Mouse (Mus musculus) kidney, embryonic 15.5 days (tissue): ENCODE measurements around the gene Lrig1. TPM values are rescaled to one million over a fixed set of nuclear protein-coding genes. Genes with fewer than 3 reads are reported as not detected.

Source experiments
- ATAC-seq: fragments of 200-750 bp; cut with Nextera tagmentation; replicated peaks from 2 replicates; pipeline ENCODE4 v1.8.0; 2017; ENCODE audit warnings: moderate TSS enrichment; ENCODE audit not compliant: low FRiP score
- H3K27ac ChIP-seq: fragments of 300-500 bp; sonication (generic); 2 replicates; pipeline ENCODE4 v1.5.1; 2015; ENCODE audit warnings: mild to moderate bottlenecking, inconsistent platforms
- H3K27me3 ChIP-seq: fragments of 300-500 bp; sonication (generic); 2 replicates; pipeline ENCODE4 v1.6.1; 2015; ENCODE audit warnings: inconsistent platforms
- H3K36me3 ChIP-seq: fragments of 300-500 bp; sonication (generic); 2 replicates; pipeline ENCODE4 v1.6.1; 2015; ENCODE audit warnings: inconsistent platforms
- H3K4me1 ChIP-seq: fragments of 300-500 bp; sonication (generic); 2 replicates; pipeline ENCODE4 v1.6.1; 2015; ENCODE audit warnings: inconsistent platforms
- H3K4me2 ChIP-seq: fragments of 300-500 bp; sonication (generic); 2 replicates; pipeline ENCODE4 v1.6.1; 2015; ENCODE audit warnings: moderate library complexity, mild to moderate bottlenecking, inconsistent platforms
- H3K4me3 ChIP-seq: fragments of 300-500 bp; sonication (generic); replicated peaks from 2 replicates; pipeline ENCODE4 v1.5.1; 2015; ENCODE audit warnings: mild to moderate bottlenecking, inconsistent platforms
- H3K9ac ChIP-seq: fragments of 300-500 bp; sonication (generic); 2 replicates; pipeline ENCODE4 v1.6.1; 2015; ENCODE audit warnings: mild to moderate bottlenecking, inconsistent platforms
- H3K9me3 ChIP-seq: fragments of 300-500 bp; sonication (generic); replicated peaks from 2 replicates; pipeline ENCODE4 v1.6.1; 2016; ENCODE audit warnings: inconsistent platforms
- WGBS: fragments of 180-500 bp; shearing (Covaris S2); methylation state at CpG from one replicate; pipeline ENCODE4 v1.1.7; 2015; ENCODE audit warnings: mixed read lengths; 5-methylcytosine and 5-hydroxymethylcytosine counted together
- polyA plus RNA-seq: library from polyadenylated mRNA; unstranded; fragments of >200 nt; fragmentation: Nextera tagmentation; extraction: Ambion mirVana; gene quantifications from 2 replicates; pipeline ENCODE4 v1.2.1, GENCODE M21; 2015

The Lrig1 gene
- polyA plus RNA-seq, 1 experiment from 2014 or later: 8.1 TPM

GRCm38 (mm10) chr6:94620801-94621301 is 79.1 kb downstream of the Lrig1 start:
- no peak overlapping the region for H3K4me3 ChIP-seq

GRCm38 (mm10) chr6:94620287-94620686 is 79.7 kb downstream of the Lrig1 start:
- no peak for ATAC-seq

More at GRCm38 (mm10) chr6:94620801-94621301, 79.1 kb downstream of the Lrig1 start:
- Histone ChIP-seq H3K4me1 (peaks cover 16% of the 10 kb centered on the region), H3K9me3 (no peaks in the 10 kb centered on the region), H3K4me2 (no peak overlapping the region), H3K36me3 (peaks cover 84% of the 10 kb centered on the region), H3K9ac (no peak overlapping the region), H3K27ac (no peak overlapping the region), H3K27me3 (no peaks in the 10 kb centered on the region)
- ATAC-seq: no peak
- WGBS: 75% methylated on average over 9 of the region's 9 CpGs

GRCm38 (mm10) chr6:94618671-94619070 is 81.3 kb downstream of the Lrig1 start:
- Histone ChIP-seq H3K9ac (no peak overlapping the region), H3K36me3 (peaks cover 83% of the 10 kb centered on the region), H3K9me3 (no peaks in the 10 kb centered on the region), H3K4me1 (peaks cover 15% of the 10 kb centered on the region), H3K27ac (no peak overlapping the region), H3K4me3 (no peak overlapping the region), H3K27me3 (no peaks in the 10 kb centered on the region), H3K4me2 (no peak overlapping the region)
- 62% methylated on average over 5 of the region's 5 CpGs for WGBS
- ATAC-seq: no peak

More at GRCm38 (mm10) chr6:94620287-94620686, 79.7 kb downstream of the Lrig1 start:
- H3K4me3 ChIP-seq: no peak overlapping the region
- H3K36me3 ChIP-seq: peaks cover 90% of the 10 kb centered on the region
- no peaks in the 10 kb centered on the region for H3K27me3 ChIP-seq
- peaks cover 11% of the 10 kb centered on the region; the same call in 1 of the 2 replicates for H3K4me1 ChIP-seq
- H3K9me3 ChIP-seq: no peaks in the 10 kb centered on the region
- H3K27ac ChIP-seq: no peak overlapping the region
- no peak overlapping the region for H3K4me2 ChIP-seq
- H3K9ac ChIP-seq: no peak overlapping the region
- 83% methylated on average over 6 of the region's 6 CpGs for WGBS

DNA sequence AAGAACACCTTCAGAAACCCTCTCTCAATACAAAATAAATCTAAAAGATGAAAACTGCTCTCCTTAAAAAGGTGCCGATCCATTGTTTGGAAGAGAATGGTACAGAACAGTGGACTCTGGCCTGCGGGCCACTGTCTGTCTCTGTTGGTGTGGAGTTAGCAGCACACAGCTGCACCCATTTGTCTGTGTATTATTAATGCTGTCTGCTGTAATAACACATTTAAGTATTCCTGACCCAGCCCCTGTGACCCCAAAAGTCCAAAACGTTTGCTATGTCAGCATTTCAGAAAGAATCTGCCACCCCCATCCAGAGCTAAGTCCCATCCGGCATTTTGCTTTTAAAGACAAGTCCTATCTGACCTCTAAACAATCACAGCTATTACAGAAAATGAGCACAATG is 84.0 kb downstream of the Lrig1 start:
- Histone ChIP-seq H3K36me3 (peaks cover 85% of the 10 kb centered on the region), H3K27ac (no peak overlapping the region), H3K4me3 (no peak overlapping the region), H3K9me3 (no peaks in the 10 kb centered on the region), H3K27me3 (no peaks in the 10 kb centered on the region), H3K4me2 (no peak overlapping the region), H3K9ac (no peak overlapping the region), H3K4me1 (peaks cover 31% of the 10 kb centered on the region)
- no peak for ATAC-seq
- WGBS: 66% methylated on average over 4 of the region's 4 CpGs

GRCm38 (mm10) chr6:94614346-94614745 is 85.6 kb downstream of the Lrig1 start:
- no peak overlapping the region for H3K9ac ChIP-seq
- peaks cover 31% of the 10 kb centered on the region for H3K4me1 ChIP-seq
- H3K9me3 ChIP-seq: no peaks in the 10 kb centered on the region
- no peak overlapping the region for H3K4me2 ChIP-seq
- no peak overlapping the region for H3K27ac ChIP-seq
- no peak for ATAC-seq
- peaks cover 85% of the 10 kb centered on the region for H3K36me3 ChIP-seq
- H3K27me3 ChIP-seq: no peaks in the 10 kb centered on the region
- no peak overlapping the region for H3K4me3 ChIP-seq
- WGBS: 86% methylated on average over 6 of the region's 6 CpGs

DNA sequence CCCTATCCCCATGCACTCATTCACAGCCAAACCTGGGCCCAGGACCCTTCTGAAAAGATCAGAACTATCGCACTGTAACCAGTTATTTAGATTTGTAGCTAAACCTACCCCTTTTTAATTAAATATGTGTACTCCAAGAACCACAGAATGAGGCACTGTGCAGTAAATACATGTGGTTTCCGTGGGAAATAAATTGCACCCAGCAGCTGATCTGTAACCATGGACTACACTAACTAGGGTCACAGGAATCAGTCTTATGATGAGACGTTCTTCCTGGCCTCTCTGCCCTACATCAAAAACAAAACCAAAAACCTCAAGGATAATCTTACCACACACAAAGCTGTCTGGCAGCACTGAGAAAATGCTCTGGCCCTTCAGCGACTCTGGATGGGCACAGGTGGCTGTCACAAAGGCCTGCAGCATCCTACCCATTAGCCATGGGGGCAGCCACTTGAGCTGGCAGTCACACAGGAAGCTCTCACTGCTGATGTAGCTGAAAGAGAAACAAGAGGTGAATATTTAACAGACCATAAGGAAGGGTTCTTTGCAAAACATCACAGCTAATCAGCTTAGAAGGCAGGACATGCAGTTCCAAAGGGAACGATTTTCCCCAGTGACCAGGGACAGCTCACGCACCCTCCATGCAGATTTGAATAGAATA is 86.6 kb downstream of the Lrig1 start:
- WGBS: 49% methylated on average over 6 of the region's 6 CpGs
- H3K27me3 ChIP-seq: no peaks in the 10 kb centered on the region
- ATAC-seq: no peak
- no peak overlapping the region for H3K4me2 ChIP-seq
- H3K9ac ChIP-seq: no peak overlapping the region
- H3K36me3 ChIP-seq: peaks cover 84% of the 10 kb centered on the region
- peak overlapping the region; percentile 29; the same call in 1 of the 2 replicates for H3K27ac ChIP-seq
- H3K9me3 ChIP-seq: no peaks in the 10 kb centered on the region
- peaks cover 23% of the 10 kb centered on the region for H3K4me1 ChIP-seq
- no peak overlapping the region for H3K4me3 ChIP-seq

DNA sequence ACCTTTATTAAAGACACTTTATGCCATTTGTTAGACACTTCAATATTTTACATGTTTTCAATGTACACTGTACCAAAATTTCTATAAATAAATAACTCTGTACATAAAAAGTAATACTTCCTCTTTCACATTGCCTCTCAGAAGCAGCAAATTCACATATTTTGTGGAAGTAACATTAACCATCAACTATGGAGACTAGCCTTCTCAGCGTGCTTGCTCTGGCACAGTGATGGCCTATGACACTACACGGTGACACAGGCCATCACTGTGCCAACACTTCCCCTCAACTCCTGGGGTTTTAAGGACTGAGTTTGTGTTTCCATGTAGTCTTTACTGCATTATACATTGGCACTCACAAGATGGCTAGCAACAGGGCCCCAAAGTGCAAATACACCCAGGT is 95.4 kb downstream of the Lrig1 start:
- Histone ChIP-seq H3K9me3 (no peaks in the 10 kb centered on the region), H3K36me3 (peaks cover 53% of the 10 kb centered on the region), H3K4me1 (peaks cover 34% of the 10 kb centered on the region), H3K4me2 (no peak overlapping the region), H3K27me3 (no peaks in the 10 kb centered on the region), H3K4me3 (no peak overlapping the region), H3K9ac (no peak overlapping the region), H3K27ac (no peak overlapping the region)
- WGBS: 85% methylated on average over 2 of the region's 2 CpGs
- no peak for ATAC-seq

DNA sequence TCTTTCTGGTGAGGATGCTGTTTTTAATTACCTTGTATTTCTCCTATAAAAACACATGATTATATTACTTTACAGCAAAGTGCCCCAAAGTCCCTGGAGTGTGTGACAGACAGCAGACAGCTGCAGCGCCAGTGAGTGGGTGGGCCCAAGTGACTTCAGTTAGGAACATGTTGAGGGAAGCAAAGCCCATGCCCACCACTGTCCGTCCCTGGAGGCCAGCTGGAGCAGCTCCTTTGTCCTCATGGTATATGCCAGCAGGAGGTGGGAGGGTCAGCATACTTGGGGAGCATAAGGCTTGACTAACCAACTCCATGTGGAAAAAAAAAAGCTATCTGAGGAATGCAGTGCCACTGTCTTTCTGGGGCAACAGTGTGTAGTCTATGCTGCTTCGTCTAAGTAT is 95.9 kb downstream of the Lrig1 start:
- Histone ChIP-seq H3K4me1 (peaks cover 34% of the 10 kb centered on the region), H3K4me2 (no peak overlapping the region), H3K27me3 (no peaks in the 10 kb centered on the region), H3K9ac (no peak overlapping the region), H3K36me3 (peaks cover 48% of the 10 kb centered on the region), H3K27ac (peak overlapping the region; percentile 72; the same call in 1 of the 2 replicates), H3K9me3 (no peaks in the 10 kb centered on the region), H3K4me3 (no peak overlapping the region)
- 50% methylated on average over 3 of the region's 3 CpGs for WGBS
- peak; percentile 71 for ATAC-seq

GRCm38 (mm10) chr6:94601811-94602210 is 98.1 kb downstream of the Lrig1 start:
- H3K27me3 ChIP-seq: no peaks in the 10 kb centered on the region
- H3K9me3 ChIP-seq: no peaks in the 10 kb centered on the region
- no peak overlapping the region for H3K4me2 ChIP-seq
- WGBS: 48% methylated on average over 5 of the region's 5 CpGs
- no peak overlapping the region for H3K9ac ChIP-seq
- peak overlapping the region; percentile 62 for H3K27ac ChIP-seq
- H3K36me3 ChIP-seq: peaks cover 27% of the 10 kb centered on the region
- peaks cover 34% of the 10 kb centered on the region for H3K4me1 ChIP-seq
- H3K4me3 ChIP-seq: no peak overlapping the region
- ATAC-seq: peak; percentile 80

DNA sequence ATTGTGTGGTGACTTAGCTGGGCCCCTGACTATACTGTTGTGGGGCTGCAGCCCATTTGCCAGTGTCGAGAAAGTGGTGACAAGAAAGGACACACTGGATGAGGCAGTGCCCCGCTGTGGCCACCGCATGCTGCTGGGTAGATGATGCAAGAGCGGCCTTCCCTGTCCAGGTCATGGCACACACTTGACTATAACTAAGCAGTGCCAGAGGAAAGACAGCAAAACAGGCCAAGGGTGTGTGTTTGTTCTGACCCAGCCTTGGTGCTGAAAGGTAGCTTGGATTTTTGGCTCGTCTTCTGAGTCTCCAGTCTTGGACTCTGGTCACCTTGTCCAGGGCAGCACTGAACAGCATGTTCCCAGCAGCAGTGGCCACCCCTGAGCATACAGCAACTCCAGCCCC is 98.9 kb downstream of the Lrig1 start:
- peaks cover 21% of the 10 kb centered on the region for H3K36me3 ChIP-seq

DNA sequence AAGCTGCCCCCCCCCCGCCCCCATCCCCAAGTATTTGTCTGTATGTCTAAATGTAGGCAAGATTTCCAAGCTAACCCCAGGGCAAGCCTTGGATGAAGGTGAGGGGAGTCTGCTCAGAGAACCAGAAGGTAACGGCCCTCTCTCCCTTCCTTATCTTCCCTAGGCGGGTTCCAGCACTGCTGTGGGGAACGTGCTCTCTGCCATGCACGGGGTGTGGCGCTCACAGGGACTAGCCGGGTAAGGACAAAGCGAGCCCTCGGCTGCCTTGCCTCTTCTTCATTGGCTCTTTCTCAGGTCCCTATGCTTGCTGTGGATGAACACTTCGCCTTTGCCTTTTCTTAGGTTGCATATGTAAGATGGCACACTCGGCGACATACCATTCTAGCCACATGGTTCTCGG is 100.9 kb downstream of the Lrig1 start:
- no peak overlapping the region for H3K27ac ChIP-seq
- H3K4me3 ChIP-seq: no peak overlapping the region
- H3K36me3 ChIP-seq: peaks cover 7% of the 10 kb centered on the region; the same call in 1 of the 2 replicates
- WGBS: 91% methylated on average over 13 of the region's 13 CpGs
- no peak overlapping the region for H3K9ac ChIP-seq
- H3K4me2 ChIP-seq: no peak overlapping the region
- ATAC-seq: no peak
- no peaks in the 10 kb centered on the region for H3K27me3 ChIP-seq
- no peaks in the 10 kb centered on the region for H3K9me3 ChIP-seq
- H3K4me1 ChIP-seq: peaks cover 49% of the 10 kb centered on the region

More for the DNA sequence above, 98.9 kb downstream of the Lrig1 start:
- WGBS: 65% methylated on average over 5 of the region's 5 CpGs
- no peak overlapping the region for H3K9ac ChIP-seq
- no peak for ATAC-seq
- H3K27me3 ChIP-seq: no peaks in the 10 kb centered on the region
- no peak overlapping the region for H3K4me2 ChIP-seq
- no peak overlapping the region for H3K4me3 ChIP-seq
- no peaks in the 10 kb centered on the region for H3K9me3 ChIP-seq
- peaks cover 37% of the 10 kb centered on the region for H3K4me1 ChIP-seq
- H3K27ac ChIP-seq: peak overlapping the region; percentile 62; the same call in 1 of the 2 replicates

DNA sequence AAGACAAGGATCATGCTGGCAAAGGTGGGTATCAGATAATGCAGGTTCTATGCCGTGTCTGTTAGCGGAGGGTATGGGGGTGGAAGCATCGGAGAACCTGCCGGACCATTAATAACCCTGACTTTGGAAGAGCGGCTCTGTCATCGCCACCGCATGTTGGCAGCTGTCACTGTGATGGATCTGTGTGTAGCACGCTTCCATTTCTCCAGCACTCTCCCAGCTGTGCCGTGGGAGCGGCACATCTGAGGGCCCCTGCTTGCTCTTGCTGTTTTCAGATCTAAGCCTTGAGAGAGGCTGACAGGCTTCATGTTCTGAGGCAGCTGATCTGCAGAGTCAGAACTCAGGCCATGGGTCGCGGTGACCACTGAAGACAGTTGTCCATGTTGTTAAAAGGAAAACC is 101.5 kb downstream of the Lrig1 start:
- Histone ChIP-seq H3K36me3 (peaks cover 3% of the 10 kb centered on the region; the same call in 1 of the 2 replicates), H3K27ac (no peak overlapping the region), H3K4me3 (no peak overlapping the region), H3K4me1 (peaks cover 49% of the 10 kb centered on the region), H3K9me3 (no peaks in the 10 kb centered on the region), H3K27me3 (no peaks in the 10 kb centered on the region), H3K4me2 (no peak overlapping the region), H3K9ac (no peak overlapping the region)
- no peak for ATAC-seq
- WGBS: 76% methylated on average over 12 of the region's 12 CpGs
